Mouse (Mus musculus) liver, embryonic 14.5 days (tissue): Measurements from ENCODE around the gene Tspan15. TPM values are rescaled to one million over a fixed set of nuclear protein-coding genes. Genes with fewer than 3 reads are reported as not detected.
A peak's percentile ranks its signal among the peaks of the same experiment; 100 is the strongest.

Experiments used
- ATAC-seq: fragments of 200-750 bp; cut with Nextera tagmentation; 2 replicates; pipeline ENCODE4 v1.8.0; 2017; ENCODE audit warnings: moderate number of reproducible peaks, mild to moderate bottlenecking, moderate library complexity; ENCODE audit not compliant: insufficient read depth
- DNase-seq, 3 experiments: peaks; one replicate each; pipeline ENCODE4 v3.0.0-alpha.2; 2012 to 2013; ENCODE audit warnings: low read depth in 3 of 3, low spot score in 3 of 3
- H3K27ac ChIP-seq: fragments of 300-500 bp; sonication (generic); 2 replicates; pipeline ENCODE4 v1.5.1; 2014; ENCODE audit warnings: moderate library complexity, mild to moderate bottlenecking, control low read depth, inconsistent platforms
- H3K27me3 ChIP-seq: fragments of 300-500 bp; sonication (generic); 2 replicates; pipeline ENCODE4 v1.6.1; 2014; ENCODE audit warnings: mild to moderate bottlenecking, low read length, moderate library complexity; ENCODE audit not compliant: control insufficient read depth, insufficient read depth
- H3K36me3 ChIP-seq: fragments of 300-500 bp; sonication (generic); replicated peaks from 2 replicates; pipeline ENCODE4 v1.6.1; 2014; ENCODE audit warnings: low read depth; ENCODE audit not compliant: control insufficient read depth, insufficient read depth
- H3K4me1 ChIP-seq, 2 experiments: fragments of 200-500 bp in 1 of 2; fragments of 300-500 bp in 1 of 2; sonication (generic) in 1 of 2; replicated peaks; 2 replicates each; pipeline ENCODE4 v1.6.1; 2012 to 2014; ENCODE audit warnings: antibody characterized with exemption in 1 of 2, inconsistent platforms in 1 of 2, low read length in 1 of 2; ENCODE audit not compliant: control insufficient read depth in 2 of 2, insufficient read depth in 2 of 2
- H3K4me2 ChIP-seq: fragments of 300-500 bp; sonication (generic); 2 replicates; pipeline ENCODE4 v1.6.1; 2014; ENCODE audit warnings: low read depth, mild to moderate bottlenecking, control low read depth, moderate library complexity
- H3K4me3 ChIP-seq, 2 experiments: fragments of 200-500 bp in 1 of 2; fragments of 300-500 bp in 1 of 2; sonication (generic) in 1 of 2; 2 replicates each; pipeline ENCODE4 v1.5.1; 2012 to 2014; ENCODE audit warnings: low read depth in 2 of 2, low read length in 2 of 2, mild to moderate bottlenecking in 2 of 2, control low read depth in 1 of 2, inconsistent platforms in 1 of 2, moderate library complexity in 1 of 2; ENCODE audit not compliant: insufficient read depth in 1 of 2
- H3K9ac ChIP-seq: fragments of 300-500 bp; sonication (generic); replicated peaks from 2 replicates; pipeline ENCODE4 v1.6.1; 2014; ENCODE audit warnings: mild to moderate bottlenecking, control low read depth, moderate library complexity
- H3K9me3 ChIP-seq: fragments of 300-500 bp; sonication (generic); 2 replicates; pipeline ENCODE4 v1.6.1; 2016; ENCODE audit warnings: low read length, mixed read lengths; ENCODE audit not compliant: control insufficient read depth
- CTCF ChIP-seq: IDR thresholded peaks from 2 replicates; pipeline ENCODE4 v1.5.1; 2016; ENCODE audit warnings: antibody characterized with exemption, low read depth, control low read depth
- EP300 ChIP-seq: IDR thresholded peaks from 2 replicates; pipeline ENCODE4 v1.6.1; 2016; ENCODE audit warnings: antibody characterized with exemption, low read depth
- WGBS: fragments of 180-500 bp; shearing (Covaris S2); extraction: QIAGEN DNeasy Blood & Tissue Kit; methylation state at CpG from one replicate; pipeline ENCODE4 v1.1.7; 2014; ENCODE audit not compliant: insufficient replicate concordance; 5-methylcytosine and 5-hydroxymethylcytosine counted together
- polyA plus RNA-seq, 2 experiments: library from polyadenylated mRNA; depleted of rRNA in 1 of 2; stranded (reverse) in 1 of 2; unstranded in 1 of 2; fragments of >200 nt; fragmentation: Nextera tagmentation in 1 of 2; extraction: Ambion mirVana in 1 of 2; gene quantifications; 2 replicates each; pipeline versions ENCODE4 v1.2.1 to v1.2.3; 2012 to 2014

Gene Tspan15
- polyA plus RNA-seq, 2 experiments = 7.3 TPM

DNA sequence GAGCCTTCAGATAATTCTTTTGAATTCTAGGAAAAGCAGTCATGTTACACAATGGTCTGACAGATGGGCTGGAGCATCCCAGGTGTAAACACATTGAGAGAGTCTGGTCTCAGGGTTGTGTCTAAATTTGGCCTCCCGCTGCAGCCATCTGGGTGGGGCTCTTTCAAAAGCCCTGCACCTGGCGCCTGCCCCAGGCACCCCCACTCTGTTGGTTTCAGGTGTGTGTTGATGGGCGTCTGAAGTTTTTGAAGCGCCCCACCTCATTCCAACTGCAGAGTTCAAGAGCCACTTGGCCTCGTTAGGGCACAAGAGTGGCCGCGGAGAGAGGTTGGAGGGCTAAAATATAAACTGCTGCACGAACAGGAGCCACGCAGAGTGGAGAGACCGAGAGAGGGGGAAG, 11.3 kb upstream of the Tspan15 start:
- H3K4me1 ChIP-seq = peaks cover 13 to 22% of the 10 kb centered on the region in 2 experiments
- no peaks in the 10 kb centered on the region for H3K36me3 ChIP-seq
- no peaks in the 10 kb centered on the region for H3K27me3 ChIP-seq
- ATAC-seq = no peak
- 70% methylated on average over 10 of the region's 10 CpGs for WGBS
- TF ChIP-seq EP300 (no peak), CTCF (no peak)
- H3K4me3 ChIP-seq = no peak overlapping the region
- H3K9me3 ChIP-seq = no peaks in the 10 kb centered on the region
- H3K9ac ChIP-seq = no peak overlapping the region
- no peak for DNase-seq
- no peak overlapping the region for H3K27ac ChIP-seq
- no peak overlapping the region for H3K4me2 ChIP-seq

DNA sequence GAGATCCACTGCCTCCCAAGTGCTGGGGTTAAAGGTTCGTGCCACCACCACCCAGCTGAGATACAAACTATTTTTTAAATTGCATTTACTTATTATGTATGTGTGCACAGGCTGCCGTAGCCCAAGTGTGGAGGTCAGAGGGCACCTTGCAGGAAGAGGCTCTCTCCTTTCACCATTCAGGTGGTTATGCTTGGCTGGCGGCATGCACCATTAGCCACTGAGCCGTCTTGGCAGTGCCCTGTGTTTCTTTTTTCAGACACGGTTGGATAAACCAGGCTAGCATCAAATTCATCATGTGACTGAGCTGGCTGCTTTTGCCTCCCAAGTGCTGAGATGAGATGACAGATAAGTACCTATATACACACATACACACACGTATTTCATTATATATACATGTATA, 8.2 kb upstream of the Tspan15 start:
- ATAC-seq (no peak), DNase-seq (no peak)
- no peaks in the 10 kb centered on the region for H3K27me3 ChIP-seq
- H3K36me3 ChIP-seq = no peaks in the 10 kb centered on the region
- no peak overlapping the region for H3K9ac ChIP-seq
- WGBS = 73% methylated on average over 6 of the region's 6 CpGs
- H3K4me1 ChIP-seq = peaks cover 20 to 35% of the 10 kb centered on the region in 2 experiments
- no peak overlapping the region; the same call in 1 of the 2 replicates for H3K27ac ChIP-seq
- no peak overlapping the region for H3K4me3 ChIP-seq
- TF ChIP-seq CTCF (no peak), EP300 (no peak)
- H3K4me2 ChIP-seq = no peak overlapping the region
- no peaks in the 10 kb centered on the region for H3K9me3 ChIP-seq

DNA sequence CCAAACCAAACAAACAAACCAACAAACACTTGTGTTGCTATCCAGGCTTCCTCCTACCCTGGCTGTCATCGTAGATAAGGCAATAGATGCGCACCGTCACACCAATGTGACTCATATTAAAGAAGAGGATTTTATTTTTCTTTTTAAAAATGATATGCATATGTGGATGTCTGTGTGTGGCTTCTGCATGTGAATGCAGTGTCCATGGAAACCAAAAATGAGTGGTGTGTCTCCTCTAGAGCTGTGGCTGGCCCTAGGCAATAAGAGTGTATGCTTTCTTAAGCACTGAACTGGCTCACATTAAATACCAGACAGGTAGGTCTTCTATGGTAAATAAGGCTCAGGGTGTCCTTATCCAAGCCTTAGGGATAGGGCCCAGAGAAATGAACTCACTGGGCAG, 7.6 kb upstream of the Tspan15 start:
- no peaks in the 10 kb centered on the region for H3K27me3 ChIP-seq
- H3K9me3 ChIP-seq = no peaks in the 10 kb centered on the region
- no peak overlapping the region for H3K4me3 ChIP-seq
- H3K4me1 ChIP-seq = peaks cover 17 to 32% of the 10 kb centered on the region in 2 experiments
- DNase-seq = no peak
- TF ChIP-seq EP300 = peak; percentile 28; the same call in 1 of the 2 replicates
- no peak for TF ChIP-seq CTCF
- H3K9ac ChIP-seq = no peak overlapping the region
- H3K4me2 ChIP-seq = no peak overlapping the region
- no peaks in the 10 kb centered on the region for H3K36me3 ChIP-seq
- peak overlapping the region; percentile 45 for H3K27ac ChIP-seq
- WGBS = 29% methylated on average over 3 of the region's 3 CpGs
- no peak for ATAC-seq

DNA sequence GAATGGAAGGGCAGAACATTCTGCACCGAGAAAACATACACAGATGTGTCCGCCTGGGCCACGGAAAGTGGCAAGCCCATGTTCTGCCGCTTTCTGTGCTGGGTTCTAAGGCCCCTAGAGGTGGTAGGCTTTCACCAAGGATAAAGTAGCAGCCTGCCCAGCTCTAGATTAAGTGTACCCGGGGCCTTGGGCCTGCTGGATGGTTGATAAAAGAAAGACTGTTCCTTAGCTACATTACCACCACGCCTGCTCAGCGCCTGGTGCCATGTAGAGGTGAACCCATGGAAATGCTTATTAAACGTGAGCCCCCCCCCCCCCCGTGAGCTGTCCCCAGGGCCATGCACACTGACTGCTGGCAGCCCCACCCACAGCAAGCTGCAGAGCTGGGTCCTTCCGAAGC, 6.2 kb upstream of the Tspan15 start:
- DNase-seq = peak; percentile 65 to 72 (median 68)

DNA sequence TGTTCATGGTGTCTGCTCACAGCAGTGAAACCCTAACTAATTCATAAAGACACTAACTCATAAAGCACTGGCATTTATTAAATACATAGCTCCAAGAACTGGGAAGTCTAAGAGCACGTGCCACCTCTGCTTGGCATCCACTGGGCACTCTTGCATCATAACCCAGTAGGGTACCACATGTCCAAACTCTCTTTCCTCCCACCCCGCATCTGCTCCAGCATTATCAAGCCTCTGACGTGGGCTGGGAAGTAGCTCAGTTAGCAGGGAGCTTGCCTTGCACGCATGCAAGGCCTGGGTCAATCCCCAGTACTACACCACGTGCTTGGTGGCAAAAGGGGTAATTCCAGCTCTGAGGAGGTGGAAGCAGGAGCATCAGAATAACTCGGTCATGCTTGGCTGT, 5.1 kb upstream of the Tspan15 start:
- Histone ChIP-seq H3K36me3 (no peaks in the 10 kb centered on the region), H3K27me3 (no peaks in the 10 kb centered on the region), H3K9ac (no peak overlapping the region), H3K4me2 (no peak overlapping the region), H3K9me3 (no peaks in the 10 kb centered on the region), H3K4me1 (peaks cover 25 to 38% of the 10 kb centered on the region in 2 experiments), H3K4me3 (no peak overlapping the region), H3K27ac (no peak overlapping the region)
- WGBS = 79% methylated on average over 6 of the region's 6 CpGs
- TF ChIP-seq EP300 (no peak), CTCF (no peak)
- no peak for DNase-seq
- no peak for ATAC-seq

More for the DNA sequence above, 6.2 kb upstream of the Tspan15 start:
- no peaks in the 10 kb centered on the region for H3K9me3 ChIP-seq
- peak overlapping the region; percentile 57 for H3K27ac ChIP-seq
- no peak overlapping the region for H3K4me3 ChIP-seq
- H3K9ac ChIP-seq = peak overlapping the region; percentile 29; the same call in 1 of the 2 replicates
- peaks cover 17 to 32% of the 10 kb centered on the region in 2 experiments for H3K4me1 ChIP-seq
- H3K4me2 ChIP-seq = peak overlapping the region; percentile 38
- no peaks in the 10 kb centered on the region for H3K36me3 ChIP-seq
- TF ChIP-seq EP300 (peak; percentile 88), CTCF (peak; percentile 44)
- ATAC-seq = peak; percentile 96
- H3K27me3 ChIP-seq = no peaks in the 10 kb centered on the region
- 15% methylated on average over 10 of the region's 10 CpGs for WGBS
